Mouse (Mus musculus) left cerebral cortex, postnatal 14 days (tissue): Measurements from ENCODE around the gene Ccdc167. TPM values are rescaled to one million over a fixed set of nuclear protein-coding genes. Genes with fewer than 3 reads are reported as not detected.
A peak's percentile ranks its signal among the peaks of the same experiment; 100 is the strongest.

Source experiments
- DNase-seq, 2 experiments: peaks; one replicate each; pipeline ENCODE4 v3.0.0; 2021 to 2022; ENCODE audit warnings: low spot score in 2 of 2, mixed read lengths in 1 of 2
- intact Hi-C: fragments of 180-260 bp; cut with DNase I; formaldehyde crosslinking; loops from one replicate; pipeline ENCODE4 v1.15.1; 2025
- long read RNA-seq, 2 experiments: library from polyadenylated mRNA; stranded (forward); transcript quantifications; one replicate each; pipeline ENCODE4 v2.0.0; 2021
- total RNA-seq, 2 experiments: library from RNA; stranded (reverse); gene quantifications; 2 replicates each; pipeline ENCODE4 v1.2.3; 2021

Ccdc167 gene
- total RNA-seq, result 10 to 100 TPM; 13.5 to 15.1 TPM
- long read RNA-seq, experiment 1, full-length matches to known transcripts, result 8 of 11 reads
- long read RNA-seq, experiment 1, partial matches to known transcripts, result 1 of 11 reads
- long read RNA-seq, experiment 1, other reads (novel, unspliced or antisense), result 2 of 11 reads
- long read RNA-seq, experiment 2, full-length matches to known transcripts, result 7 of 12 reads
- long read RNA-seq, experiment 2, partial matches to known transcripts, result 0 of 12 reads
- long read RNA-seq, experiment 2, other reads (novel, unspliced or antisense), result 5 of 12 reads

- intact Hi-C loops, result no loop called here
- DNase-seq, result peak; percentile 97
Measured at GRCm38 (mm10) chr17:29716732-29717445, at the start of gene Ccdc167. TSS of gene Ccdc167 (minus strand) at chr17:29717044.

GRCm38 (mm10) chr17:29765380-29765779 is 48.5 kb upstream of the Ccdc167 start:
- intact Hi-C loops, result no loop called here
- DNase-seq, result no peak

GRCm38 (mm10) chr17:29762551-29762950 is 45.7 kb upstream of the Ccdc167 start:
- DNase-seq, result peak; percentile 58 to 71
- intact Hi-C loops, result no loop called here

- intact Hi-C loops, result no loop called here
Measured at GRCm38 (mm10) chr17:29761938-29762337, 45.1 kb upstream of the Ccdc167 start.

GRCm38 (mm10) chr17:29760404-29761375 is 43.8 kb upstream of the Ccdc167 start:
- DNase-seq, result no peak
- intact Hi-C loops, result no loop called here

More at GRCm38 (mm10) chr17:29761938-29762337, 45.1 kb upstream of the Ccdc167 start:
- DNase-seq, result no peak

GRCm38 (mm10) chr17:29759963-29760362 is 43.1 kb upstream of the Ccdc167 start:
- peak in 1 of 2 experiments; percentile 53 for DNase-seq
- intact Hi-C loops, result no loop called here

GRCm38 (mm10) chr17:29756381-29756780 is 39.5 kb upstream of the Ccdc167 start:
- intact Hi-C loops, result no loop called here
- no peak for DNase-seq

GRCm38 (mm10) chr17:29754510-29754909 is 37.7 kb upstream of the Ccdc167 start:
- intact Hi-C loops, result no loop called here
- no peak for DNase-seq

- DNase-seq, result no peak
- intact Hi-C loops, result no loop called here
Measured at GRCm38 (mm10) chr17:29747466-29747865, 30.6 kb upstream of the Ccdc167 start.

- peak; percentile 57 to 82 for DNase-seq
- intact Hi-C loops, result no loop called here
Measured at GRCm38 (mm10) chr17:29737849-29738804, 21.3 kb upstream of the Ccdc167 start.

GRCm38 (mm10) chr17:29736448-29737014 is 19.7 kb upstream of the Ccdc167 start:
- intact Hi-C loops, result no loop called here
- no peak for DNase-seq

GRCm38 (mm10) chr17:29732522-29732921 is 15.7 kb upstream of the Ccdc167 start:
- no peak for DNase-seq
- intact Hi-C loops, result no loop called here

- intact Hi-C loops, result no loop called here
- no peak for DNase-seq
Measured at GRCm38 (mm10) chr17:29731953-29732325, 15.1 kb upstream of the Ccdc167 start.

GRCm38 (mm10) chr17:29731266-29731952 is 14.6 kb upstream of the Ccdc167 start:
- intact Hi-C loops, result no loop called here
- DNase-seq, result no peak

- no peak for DNase-seq
Measured at GRCm38 (mm10) chr17:29730510-29731265, 13.8 kb upstream of the Ccdc167 start.

GRCm38 (mm10) chr17:29728082-29728481 is 11.2 kb upstream of the Ccdc167 start:
- no peak for DNase-seq
- intact Hi-C loops, result no loop called here

More at GRCm38 (mm10) chr17:29730510-29731265, 13.8 kb upstream of the Ccdc167 start:
- intact Hi-C loops, result no loop called here

- intact Hi-C loops, result no loop called here
- DNase-seq, result no peak
Measured at GRCm38 (mm10) chr17:29725027-29725620, 8.3 kb upstream of the Ccdc167 start.
